Mouse (Mus musculus) testis, adult 2 months (tissue): ENCODE data around the gene Slc35f5.

Source experiments
- CTCF ChIP-seq: fragments of 200-500 bp; IDR thresholded peaks from 2 replicates; pipeline ENCODE4 v1.5.1; 2012; ENCODE audit warnings: low read depth, mild to moderate bottlenecking, inconsistent platforms, low read length, moderate library complexity; ENCODE audit not compliant: control insufficient read depth, insufficient read depth, insufficient replicate concordance
- POLR2A ChIP-seq: fragments of 200-500 bp; IDR thresholded peaks from 2 replicates; pipeline ENCODE4 v1.6.1; 2012; ENCODE audit warnings: low read depth, mild to moderate bottlenecking, inconsistent platforms, low read length, moderate library complexity; ENCODE audit not compliant: control insufficient read depth

DNA sequence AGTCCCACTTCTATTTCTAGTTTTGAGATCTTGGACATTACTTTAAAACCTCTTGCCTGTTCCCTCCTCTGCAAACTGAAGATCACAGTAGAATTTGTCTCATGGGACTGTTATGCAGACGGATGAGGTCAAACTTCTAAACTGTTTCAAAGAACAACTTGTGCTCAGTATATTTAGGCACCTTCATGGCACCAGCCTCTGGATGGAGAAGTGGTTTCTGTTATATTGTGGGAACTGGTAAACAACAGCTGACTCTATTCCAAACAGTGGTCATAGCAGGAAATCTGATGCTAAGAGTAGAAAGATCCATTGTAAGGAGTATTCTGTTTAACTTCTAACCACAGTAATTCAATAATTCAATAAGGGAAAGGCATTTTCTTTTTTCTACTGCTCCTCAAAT lies 17.7 kb downstream of the Slc35f5 start:
- TF ChIP-seq CTCF (no peak), POLR2A (no peak)
